Mouse (Mus musculus): ENCODE results near the gene Rap1gds1.

Rap1gds1 gene

DNA sequence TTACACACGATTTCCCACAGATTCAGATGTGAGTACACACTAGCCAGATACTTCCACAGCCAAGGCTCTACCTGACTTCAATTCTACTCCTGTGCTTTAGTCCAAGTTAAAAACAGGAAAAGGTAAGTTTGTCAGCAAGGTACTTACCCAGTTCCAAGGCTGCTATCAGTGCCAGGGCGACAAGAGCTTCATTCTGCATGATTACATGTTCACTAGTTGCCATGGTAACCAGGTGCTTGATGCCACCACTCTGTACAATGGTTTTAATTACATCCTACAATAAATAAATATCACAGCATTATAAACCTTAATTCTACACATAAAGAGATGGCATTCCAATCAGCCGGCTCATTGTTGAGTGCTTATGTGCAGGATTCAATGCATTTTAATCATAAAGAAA lies 129.5 kb downstream of the Rap1gds1 start:
- no peak for DNase-seq (ENCODE audit: low read depth, low spot score)

DNA sequence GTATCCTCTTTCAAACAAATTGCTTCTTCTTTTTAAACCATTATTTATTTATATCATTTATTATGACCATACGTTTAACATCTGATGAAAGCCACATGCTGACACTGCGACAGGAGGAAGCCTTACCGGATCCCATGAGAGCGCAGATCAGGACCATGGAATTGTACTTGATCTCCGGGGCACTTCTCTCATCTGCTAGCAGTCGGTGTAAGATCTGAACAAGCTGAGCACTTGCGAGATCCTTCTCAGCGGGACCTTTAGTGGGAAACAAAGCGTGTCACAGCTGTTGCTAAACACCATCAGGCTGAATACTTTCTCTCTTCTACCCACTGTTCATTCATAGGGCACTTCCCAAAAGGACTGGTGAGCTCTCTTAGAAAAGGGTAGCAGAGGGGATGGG lies 133.4 kb downstream of the Rap1gds1 start:
- DNase-seq (ENCODE audit: low read depth, low spot score) = no peak

DNA sequence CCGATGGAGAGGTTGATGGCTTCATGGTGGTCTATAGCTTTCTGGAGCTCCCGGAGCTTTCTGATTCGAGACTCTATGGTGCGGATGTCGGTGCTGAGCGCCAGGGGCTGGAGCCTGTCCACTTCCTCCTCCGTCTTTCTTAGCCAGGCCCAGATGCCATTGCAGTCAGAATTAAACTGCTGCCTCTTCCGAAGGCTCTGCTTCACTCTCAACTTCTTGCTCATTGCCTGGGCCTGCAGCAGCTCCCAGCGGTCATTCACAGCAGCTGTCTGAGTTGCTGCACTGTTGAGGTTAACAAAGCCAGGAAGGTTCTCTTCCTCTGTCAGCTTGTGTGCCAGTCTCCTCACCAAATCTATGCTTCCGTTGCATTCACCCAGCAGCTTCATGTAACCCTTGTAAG lies 137.8 kb downstream of the Rap1gds1 start:
- no peak for DNase-seq (ENCODE audit: low read depth, low spot score)

DNA sequence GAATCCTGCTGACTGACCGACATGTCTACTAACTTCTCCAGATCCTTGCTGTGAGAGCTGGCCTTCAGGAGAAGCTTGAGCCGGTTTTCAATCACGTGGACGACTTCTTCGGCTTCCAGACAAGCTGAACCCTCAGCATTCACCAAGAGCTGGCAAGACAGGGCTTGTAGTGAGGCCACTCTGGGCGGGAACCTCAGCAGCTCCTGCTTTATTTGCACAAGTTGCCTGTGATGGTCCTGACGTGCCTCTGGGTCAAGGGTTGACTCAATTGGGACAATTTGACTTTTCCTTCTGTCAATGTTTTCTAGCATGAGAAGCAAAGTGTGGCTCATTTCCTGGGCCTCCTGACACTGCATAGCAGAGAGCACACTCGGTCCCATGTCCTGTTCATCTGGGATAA lies 138.2 kb downstream of the Rap1gds1 start:
- no peak for DNase-seq (ENCODE audit: low read depth, low spot score)

DNA sequence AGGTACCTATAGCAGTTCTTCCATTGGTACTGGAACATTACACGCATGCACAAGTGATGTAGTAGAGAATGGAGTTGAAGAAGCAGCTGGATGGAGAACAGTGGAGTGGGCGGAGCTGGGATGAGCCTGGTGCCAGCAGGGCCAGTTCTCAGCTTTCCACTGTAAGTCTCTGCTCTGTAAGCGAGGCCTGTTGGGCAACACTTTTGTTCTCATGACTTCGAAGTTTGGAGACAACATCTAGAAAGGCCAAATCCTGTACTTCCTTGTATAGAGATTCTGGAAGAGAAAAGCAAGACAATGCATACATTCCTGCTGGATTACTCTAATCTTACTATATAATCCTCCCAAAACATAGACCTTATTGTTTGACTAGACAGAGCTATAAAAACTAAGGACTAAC lies 147.6 kb downstream of the Rap1gds1 start:
- no peak for DNase-seq (ENCODE audit: low read depth, low spot score)

DNA sequence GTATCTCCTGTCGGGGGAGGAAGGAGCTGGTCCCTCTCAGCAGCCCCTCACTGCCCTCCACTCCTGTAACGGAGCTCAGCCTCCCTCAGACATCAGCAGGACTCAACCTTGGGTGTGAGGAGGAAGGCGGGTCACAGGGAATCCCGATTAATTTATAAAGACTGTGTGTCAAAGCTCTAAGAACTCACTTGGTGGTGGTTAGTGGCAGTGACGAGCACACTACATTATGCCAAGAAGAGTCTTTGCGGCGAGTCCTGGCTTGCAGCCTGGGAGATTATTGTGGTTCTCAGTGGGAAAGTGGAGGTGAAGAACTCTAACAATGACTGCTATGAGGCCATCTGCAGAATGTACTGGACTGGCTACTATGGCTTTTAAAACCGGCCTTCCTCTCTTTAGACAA lies 148.8 kb downstream of the Rap1gds1 start:
- no peak for DNase-seq (ENCODE audit: low read depth, low spot score)

DNA sequence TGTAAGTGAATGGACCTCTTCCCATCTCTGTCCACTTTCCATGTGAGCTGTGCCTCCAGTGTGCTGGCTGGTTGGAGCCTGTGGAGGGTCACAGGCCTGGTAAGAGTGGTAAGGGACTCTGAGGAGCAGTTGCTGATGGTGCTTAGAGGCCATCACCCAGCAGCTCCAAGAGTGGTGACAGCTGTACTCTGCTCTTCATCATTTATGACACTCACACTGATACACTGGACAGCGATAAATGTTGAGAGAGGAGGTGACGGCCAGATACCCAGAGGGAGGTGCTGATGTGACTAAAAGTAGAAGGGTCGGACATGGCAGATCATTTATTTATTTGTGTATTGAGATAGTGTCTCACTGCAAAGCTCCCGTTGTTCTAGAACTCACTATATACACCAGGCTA lies 156.8 kb downstream of the Rap1gds1 start:
- DNase-seq (ENCODE audit: low read depth, low spot score) = no peak

DNA sequence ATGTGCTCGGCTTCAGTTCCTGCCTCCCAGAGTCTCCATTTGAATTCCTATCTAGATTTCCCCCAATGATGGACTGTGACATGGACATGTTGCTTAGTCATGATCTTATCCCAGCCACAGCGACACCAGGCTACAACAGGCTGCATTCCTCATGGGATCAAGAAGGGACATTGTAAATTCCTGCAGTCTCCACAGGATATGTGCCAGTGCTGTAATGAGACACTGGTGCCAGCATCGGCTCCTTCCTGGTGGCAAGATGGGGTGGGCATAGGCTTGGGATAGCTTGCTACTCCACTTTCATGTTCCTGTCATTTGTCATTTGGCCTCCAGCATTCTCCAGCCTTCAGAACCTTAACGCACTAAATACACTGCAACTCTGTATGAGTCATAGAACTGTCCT lies 158.0 kb downstream of the Rap1gds1 start:
- DNase-seq (ENCODE audit: low read depth, low spot score) = no peak

DNA sequence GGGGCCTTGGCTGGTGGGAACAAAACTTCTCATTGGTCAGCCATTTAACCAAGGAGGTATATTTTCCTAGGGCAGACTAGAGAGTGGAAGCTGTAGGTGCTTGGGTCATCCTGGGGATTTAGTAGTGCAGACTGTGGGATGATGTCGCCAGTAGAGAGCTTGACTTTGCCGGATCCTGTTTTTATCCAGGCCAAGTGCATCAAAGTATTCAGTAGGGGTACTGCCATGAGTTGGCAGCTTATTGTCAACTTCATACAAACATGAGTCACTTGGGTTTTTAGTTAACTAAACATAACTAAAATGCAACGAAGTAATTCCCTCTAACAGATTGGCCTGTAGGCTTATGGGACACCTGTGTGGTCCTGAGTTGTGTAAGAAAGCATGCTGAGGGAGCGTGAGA lies 158.4 kb downstream of the Rap1gds1 start:
- DNase-seq (ENCODE audit: low read depth, low spot score) = no peak

DNA sequence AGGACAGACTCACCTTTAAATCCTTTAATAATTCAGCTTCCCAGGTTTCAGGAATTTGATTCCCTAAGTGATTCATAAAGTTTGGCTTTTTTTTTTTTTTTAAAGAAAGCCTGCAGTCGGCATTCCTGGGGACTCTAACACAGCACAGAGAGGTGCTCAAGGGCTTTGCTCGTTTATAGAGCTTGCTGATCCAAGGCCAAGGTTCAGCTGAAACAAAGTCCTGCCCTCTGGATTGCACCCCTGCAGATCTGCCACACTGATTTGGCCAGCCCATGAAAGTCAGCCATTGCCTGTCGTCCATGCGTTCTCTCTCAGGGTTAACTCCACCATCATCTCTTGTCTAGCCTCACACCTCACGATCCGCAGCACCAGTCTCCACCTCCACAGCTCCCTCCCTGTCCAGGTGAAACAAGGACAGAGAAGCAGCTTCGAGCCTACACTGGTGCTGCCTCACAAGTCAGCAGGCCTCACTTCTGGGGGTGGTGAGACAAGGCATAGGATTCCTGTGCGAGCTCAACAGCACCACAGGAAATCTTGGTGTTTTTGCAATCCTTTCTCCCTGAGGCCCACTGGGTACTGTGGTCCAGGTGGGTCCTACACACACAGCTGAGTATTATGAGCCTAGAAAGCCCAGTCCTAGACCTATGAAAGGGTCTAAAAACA lies 160.2 kb downstream of the Rap1gds1 start:
- DNase-seq (ENCODE audit: low read depth, low spot score) = no peak

DNA sequence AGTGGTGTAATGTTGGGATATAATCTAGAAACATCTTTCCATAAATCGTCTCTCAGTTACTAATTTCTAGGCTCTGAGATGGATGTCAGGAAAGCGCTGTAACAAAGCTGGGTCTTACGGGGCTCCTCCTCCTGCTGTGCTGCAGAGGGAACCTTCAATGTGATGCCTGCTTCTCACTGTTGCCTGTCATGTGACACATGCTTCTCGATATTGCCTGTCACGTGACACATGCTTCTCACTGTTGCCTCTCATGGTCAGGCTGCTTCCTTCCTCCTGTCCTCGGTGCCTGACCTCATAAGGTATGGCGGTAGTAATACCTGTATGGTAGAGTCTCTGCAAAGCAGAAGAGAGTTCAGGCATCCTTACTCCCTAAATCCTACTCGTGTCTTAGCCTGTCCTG lies 162.5 kb downstream of the Rap1gds1 start:
- DNase-seq (ENCODE audit: low read depth, low spot score) = no peak

DNA sequence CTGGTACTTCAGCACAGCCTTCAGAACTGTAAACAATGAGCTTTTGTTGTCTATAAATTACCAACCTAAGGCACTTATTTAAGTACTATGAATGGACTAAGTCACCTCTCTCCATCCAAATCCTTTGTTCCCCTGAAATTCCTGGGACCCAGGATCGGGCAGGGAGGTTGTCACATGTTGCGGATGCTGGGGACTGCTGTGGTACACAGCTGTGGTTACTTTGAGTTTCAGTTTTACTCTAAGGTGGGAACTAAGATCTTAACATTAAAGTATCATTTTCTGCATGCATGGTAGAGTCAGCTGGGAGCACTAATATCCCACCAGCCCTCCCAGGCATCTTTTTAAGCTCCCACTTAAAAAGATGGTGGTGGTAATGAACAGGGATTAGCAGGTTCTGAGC lies 165.7 kb downstream of the Rap1gds1 start:
- DNase-seq (ENCODE audit: low read depth, low spot score) = no peak

DNA sequence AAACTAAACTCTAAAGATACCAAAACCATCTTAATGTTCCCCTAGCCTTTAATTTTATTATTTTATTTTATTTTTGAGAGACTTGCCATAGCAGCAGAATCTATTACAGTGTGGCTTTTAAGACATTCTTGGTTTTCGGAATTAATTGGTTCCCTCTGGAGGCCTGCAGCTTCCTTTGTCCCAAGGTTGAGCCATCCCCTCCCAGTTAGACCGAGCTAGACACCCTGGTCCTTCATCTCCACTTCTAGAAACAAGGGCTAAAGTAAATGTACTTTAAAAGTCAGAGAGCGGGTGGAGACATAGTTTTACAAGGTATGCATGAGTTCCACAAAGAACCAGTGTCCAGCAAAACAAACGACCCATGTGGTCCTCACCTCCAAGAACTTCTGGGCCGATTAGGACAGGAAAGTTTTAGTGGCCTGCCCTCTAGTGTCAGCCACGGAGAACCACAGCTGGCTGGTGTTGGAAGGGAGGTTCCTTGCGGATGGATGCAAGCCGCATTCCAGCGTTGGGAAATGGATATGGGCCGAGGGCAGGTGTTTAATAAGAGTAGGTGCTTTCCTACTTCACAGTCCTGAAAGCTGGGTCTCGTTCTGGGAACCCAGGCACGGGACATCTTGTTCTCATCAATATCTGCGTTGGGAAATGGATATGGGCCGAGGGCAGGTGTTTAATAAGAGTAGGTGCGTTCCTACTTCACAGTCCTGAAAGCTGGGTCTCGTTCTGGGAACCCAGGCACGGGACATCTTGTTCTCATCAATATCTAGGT lies 168.7 kb downstream of the Rap1gds1 start:
- DNase-seq (ENCODE audit: low read depth, low spot score) = peak; percentile 88

DNA sequence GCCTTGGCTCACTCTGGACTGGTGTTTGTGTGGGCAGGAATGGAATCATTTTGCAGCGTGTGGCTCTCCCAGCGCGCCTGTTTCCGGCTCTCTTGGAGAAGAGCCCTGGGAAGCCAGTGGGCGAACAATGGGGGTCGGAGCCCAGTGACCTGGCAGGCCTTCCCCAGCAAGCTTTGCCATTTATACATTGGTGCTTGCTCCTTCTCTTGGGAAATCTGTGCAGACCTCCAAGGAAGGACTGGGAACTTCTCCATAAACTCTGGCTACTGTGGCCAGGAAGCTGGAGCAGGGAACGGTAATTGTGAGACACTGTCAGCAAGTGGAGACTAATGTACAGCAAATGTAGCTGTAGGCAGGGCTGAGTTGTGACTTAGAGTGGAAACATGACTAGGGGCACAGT lies 169.3 kb downstream of the Rap1gds1 start:
- DNase-seq (ENCODE audit: low read depth, low spot score) = no peak

DNA sequence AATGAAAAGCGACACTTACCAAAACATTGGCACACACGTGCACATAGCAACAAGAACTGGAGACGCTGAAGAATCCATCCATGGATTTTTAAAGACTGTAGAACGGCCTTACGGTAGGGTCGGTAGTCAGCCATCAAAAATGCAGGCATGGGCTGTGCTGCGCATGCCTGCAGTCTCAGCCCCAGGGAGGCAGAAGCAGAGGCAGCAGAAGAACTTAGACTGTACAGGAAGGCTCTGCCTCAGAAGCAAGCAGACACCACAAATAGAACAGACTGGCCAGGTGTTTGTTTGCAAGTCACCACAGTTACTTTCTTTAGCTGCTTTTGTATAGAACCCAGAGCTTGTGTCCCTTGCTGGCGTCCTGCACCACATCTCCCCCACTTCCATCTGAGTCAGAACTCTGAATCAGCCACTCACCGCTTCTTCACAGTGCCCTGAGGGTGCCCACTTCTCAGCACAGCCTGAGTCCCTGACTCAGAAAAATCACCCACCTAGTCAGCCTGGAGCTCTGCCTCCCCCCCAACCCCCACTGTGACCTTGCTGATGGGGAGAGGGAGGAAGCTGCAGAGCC lies 174.3 kb downstream of the Rap1gds1 start:
- DNase-seq (ENCODE audit: low read depth, low spot score) = no peak

DNA sequence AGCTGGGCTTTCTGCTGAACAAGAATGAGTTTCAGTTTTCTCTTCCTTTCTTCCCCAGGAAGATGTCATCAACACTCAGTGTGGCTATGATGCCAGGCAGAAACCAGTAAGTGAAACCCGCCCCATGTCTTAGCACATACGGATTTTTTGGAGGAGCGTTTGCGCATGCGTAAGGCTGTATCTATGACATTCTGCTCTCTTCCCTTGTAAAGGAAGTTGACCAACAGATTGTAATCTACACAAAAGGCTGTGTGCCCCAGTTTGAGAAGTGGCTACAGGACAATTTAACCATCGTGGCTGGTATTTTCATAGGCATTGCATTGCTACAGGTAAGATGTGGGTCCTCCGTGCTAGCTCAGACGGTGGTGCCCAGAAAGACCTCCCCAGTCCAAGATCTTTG lies 176.9 kb downstream of the Rap1gds1 start:
- no peak for DNase-seq (ENCODE audit: low read depth, low spot score)

DNA sequence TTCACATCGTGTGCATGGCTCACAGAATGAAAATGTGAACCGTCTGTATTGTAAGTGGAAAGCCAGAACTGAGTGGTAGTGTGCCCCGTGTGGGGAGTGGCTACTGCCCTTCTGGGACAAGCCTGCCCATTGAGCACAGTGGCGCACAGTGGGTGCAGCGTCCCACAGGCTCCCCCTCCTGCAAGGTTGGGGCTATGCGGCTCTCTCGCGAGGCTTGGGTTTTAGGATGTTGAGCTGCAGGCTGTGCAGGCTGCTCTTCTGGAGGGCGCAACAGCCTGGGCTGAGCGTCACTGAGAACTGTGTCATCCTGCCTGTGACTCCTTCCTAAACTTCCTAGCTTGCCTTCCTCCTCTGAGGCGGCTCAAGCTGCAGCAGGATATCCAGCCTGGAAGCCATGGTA lies 177.5 kb downstream of the Rap1gds1 start:
- no peak for DNase-seq (ENCODE audit: low read depth, low spot score)

DNA sequence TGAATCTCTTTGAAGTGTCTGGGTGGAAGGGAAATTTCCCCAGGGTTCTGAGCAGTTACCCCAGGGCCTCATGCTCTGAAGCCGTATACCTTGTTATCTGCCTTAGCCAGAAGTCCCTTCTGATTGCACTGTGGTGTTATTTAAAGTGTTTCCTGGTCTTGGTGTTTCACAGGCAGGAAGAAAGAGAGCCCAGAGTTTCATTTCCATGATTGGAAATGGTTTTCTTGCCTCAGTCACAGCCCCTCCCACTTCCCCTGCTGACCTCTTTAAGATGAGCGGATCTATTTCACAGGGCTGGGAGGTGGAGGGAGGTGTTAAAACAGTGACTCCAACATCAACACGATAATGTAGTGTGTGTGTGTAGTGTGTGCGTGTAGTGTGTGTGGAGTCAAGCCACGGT lies 181.5 kb downstream of the Rap1gds1 start:
- no peak for DNase-seq (ENCODE audit: low read depth, low spot score)

DNA sequence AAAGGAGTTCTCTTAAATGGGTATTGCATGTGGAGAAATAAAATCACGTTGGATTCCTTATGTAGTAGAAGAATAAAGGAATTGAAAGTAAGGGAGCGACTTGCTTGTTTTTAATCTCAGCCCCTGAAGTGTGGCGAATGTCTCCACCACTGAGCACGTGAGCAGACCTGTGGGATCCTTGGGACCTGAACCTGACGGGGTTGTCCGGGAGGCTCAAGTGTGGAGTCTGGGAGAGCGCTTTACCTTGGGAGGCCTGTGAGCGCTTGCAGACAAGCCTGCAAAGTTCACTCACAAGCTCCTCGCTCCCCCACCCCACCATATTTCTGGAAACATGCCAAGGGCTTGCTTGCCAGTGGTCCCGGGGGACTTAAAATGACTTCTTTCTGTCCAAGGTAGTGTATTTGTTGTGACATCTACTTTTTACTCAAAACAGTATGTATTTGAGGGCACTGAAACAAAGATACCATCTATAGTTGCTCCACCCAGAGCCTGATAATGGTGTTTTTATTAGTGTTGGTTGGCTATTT lies 185.2 kb downstream of the Rap1gds1 start:
- DNase-seq (ENCODE audit: low read depth, low spot score) = no peak

DNA sequence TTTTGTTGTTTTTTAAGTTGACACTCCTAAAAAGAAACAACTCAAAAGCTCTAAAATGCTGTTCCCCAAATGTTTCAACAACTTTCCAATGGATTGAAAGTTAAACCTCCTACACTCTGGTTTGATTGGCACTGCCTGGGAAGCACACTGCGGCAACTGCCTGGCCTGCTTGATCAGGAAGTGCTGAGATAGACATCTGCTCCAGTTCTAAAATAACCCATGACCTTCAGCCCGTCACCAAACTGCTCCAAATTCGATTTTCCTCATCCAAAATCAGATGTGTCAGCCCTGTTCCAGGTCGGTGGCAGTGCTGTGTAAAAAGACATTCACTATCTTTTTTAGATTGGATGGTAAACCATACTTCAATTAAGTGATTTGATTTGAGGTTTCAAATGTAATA lies 185.8 kb downstream of the Rap1gds1 start:
- no peak for DNase-seq (ENCODE audit: low read depth, low spot score)

DNA sequence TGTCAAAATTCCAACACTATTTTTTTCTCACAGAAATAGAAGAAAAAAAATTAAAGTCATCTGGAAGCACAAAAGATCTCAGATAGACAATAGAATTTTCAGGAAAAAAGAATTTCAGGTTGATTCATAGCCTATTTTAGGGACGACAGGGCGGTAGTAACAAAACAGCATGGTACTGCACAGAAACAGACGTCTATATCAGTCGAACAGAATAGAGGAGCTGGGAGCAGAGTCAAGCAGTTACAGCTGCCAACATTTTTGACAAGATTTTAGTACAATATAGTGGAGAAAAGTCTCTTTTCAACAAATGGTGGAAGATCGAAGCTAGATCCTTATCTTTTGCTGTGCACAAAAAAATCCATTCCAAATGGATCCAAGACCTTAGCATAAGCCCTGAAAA lies 188.9 kb downstream of the Rap1gds1 start:
- no peak for DNase-seq (ENCODE audit: low read depth, low spot score)

DNA sequence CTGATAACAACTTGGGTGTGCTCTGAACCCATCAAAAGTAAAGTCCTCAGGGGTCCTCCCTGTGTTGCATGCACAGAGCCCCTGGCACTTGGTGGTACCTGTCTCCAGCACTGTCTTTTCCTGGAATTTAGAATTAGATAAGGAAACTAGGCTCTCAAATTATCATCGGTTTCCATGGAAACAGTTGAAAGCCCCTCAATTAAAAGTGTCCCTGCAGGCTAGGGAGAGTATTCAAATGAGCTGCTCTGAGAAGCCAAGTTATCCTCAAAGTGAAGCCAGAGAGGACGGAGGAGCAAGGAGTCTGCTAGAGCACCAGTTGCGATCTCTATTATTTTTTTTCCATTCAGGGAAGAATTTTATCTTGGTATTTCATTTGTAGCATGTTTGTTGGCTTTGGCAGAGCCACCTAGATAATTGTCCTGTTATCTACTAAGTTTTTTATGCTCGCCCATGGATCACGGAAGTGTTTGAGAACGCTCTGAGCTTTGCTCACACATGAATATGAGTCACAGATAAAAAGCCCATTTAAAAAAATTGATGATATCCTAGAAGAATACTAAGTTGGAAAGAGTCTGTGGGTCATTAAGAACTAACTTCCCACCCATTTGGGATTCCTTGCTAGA lies 193.2 kb downstream of the Rap1gds1 start:
- no peak for DNase-seq (ENCODE audit: low read depth, low spot score)
